Mouse (Mus musculus) layer of hippocampus, adult 18-20 months (tissue): ENCODE measurements around the gene Poc1b. TPM values are rescaled to one million over a fixed set of nuclear protein-coding genes. Genes with fewer than 3 reads are reported as not detected.

Experiments
- DNase-seq, 2 experiments: peaks; one replicate each; pipeline ENCODE4 v3.0.0; 2022; ENCODE audit warnings: low spot score in 2 of 2
- total RNA-seq, 2 experiments: library from RNA; stranded (reverse); gene quantifications; 2 replicates each; pipeline ENCODE4 v1.2.3; 2021

Poc1b gene
- total RNA-seq, 2 experiments from 2014 or later = 6.7 to 7.3 TPM

DNA sequence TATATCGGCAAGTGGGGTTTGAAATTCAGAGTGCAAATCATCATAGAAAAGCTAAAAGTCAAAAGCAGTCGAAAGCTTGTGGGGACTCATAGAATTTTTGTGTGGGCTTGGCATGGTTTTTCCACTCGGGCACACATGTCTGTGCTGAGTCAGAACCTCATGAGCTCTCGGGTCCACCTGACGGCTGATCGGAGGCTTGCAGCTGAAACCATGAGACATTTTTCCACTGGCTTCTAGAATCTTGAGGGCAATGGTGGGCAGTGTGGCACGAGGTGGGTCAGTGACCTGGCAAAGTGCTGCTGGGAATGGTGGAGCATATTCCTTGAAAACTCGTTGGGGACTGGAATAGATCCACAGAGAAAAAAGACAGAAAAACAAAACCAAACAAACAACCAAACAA is 114.7 kb downstream of the Poc1b start:
- DNase-seq = no peak

DNA sequence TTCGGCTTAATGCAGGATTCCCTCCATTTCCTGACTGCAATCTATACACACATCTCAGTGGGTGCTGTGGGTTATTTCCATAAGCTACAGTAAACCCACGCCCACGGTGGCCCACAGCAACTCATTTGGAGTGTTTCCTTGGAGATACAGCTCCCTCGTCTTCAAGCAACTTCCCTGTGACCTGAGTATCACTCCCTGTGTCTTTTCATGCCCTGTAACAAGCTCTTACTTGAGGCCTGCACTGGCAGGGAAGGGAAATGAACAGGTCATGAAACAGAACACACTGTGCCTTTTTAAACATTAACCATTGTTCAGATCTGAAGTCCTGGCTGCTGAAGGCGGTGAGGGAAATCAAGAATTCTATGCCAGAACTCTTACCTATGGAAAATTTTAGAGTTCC is 115.9 kb downstream of the Poc1b start:
- no peak for DNase-seq

DNA sequence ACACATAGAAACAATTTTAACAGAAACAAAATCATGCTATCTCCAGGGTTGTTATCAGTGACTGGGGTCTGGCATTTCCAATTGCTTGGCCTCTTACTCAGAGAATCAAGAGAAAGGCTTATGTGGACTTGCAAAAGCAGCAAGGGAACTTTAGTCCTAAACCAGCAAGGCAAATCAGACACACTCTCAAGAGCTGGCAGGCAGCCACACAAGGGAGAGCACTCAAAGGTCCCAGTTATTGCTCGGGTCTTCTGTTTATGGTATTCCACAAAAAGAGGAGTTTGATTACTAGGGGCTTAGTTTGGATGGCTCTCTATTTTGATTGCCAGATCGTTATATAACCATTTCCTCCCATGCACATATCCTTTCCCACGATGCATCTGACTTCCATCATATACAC is 117.4 kb downstream of the Poc1b start:
- DNase-seq = no peak

DNA sequence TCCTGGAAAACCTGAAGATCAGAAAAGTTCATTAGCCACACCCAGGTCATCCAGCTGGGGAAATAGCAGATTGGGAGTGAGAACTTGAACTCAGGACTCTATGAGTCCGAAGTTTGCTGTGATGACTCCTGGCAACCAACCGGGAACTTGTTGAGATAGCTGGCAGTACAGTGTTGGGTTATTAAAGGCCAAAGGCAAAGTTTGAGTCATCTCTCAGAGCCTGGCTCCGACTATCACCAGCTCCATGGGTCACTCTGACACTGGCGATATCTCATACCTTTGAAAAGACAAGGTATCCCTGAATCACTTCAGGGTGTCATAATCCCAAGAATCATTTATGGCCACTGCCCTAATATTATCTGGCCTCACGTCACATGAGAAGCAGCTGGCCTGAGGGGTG is 119.9 kb downstream of the Poc1b start:
- no peak for DNase-seq

DNA sequence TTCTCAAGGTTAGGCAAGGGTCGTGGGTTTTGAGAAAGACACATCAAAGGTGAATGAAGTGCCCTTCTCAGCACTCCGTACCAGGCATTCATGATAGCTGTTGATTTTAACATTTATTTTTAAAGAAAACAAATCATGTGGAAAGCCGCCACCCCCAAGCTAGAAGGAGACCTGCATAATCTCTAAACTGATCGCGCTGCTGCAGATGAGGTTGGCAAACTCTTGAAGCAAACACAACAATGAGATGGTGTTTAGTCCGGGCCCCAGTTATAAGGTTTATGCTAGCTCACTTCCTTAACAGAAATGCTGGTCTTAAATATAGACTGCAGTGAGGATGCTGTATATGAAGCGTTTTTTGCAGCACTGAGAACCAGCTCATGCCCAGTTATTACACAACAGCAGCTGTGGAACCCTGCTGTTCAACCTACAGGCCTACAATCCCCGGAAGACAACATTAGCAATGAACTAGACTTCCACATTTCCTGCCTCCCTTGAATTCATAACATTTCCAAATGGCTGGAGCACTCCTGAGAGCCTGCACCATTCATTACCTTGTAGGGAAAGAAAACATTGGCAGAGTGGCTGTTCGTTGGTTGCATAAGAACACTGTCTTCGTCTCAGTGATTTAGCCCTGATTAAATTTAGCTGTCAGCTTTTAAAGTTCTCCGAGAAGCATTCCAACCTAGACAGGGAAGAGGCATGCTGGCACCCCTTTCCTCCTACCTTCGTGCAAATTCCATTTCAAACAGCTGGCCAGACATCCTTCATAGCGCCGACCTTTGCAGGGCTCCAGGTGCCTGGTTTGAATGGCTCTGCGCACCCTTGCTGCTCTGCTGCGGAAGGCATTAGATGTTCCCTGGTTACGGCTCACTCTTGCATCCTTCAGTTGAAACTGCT is 121.4 kb downstream of the Poc1b start:
- peak in 1 of 2 experiments; percentile 51 for DNase-seq

DNA sequence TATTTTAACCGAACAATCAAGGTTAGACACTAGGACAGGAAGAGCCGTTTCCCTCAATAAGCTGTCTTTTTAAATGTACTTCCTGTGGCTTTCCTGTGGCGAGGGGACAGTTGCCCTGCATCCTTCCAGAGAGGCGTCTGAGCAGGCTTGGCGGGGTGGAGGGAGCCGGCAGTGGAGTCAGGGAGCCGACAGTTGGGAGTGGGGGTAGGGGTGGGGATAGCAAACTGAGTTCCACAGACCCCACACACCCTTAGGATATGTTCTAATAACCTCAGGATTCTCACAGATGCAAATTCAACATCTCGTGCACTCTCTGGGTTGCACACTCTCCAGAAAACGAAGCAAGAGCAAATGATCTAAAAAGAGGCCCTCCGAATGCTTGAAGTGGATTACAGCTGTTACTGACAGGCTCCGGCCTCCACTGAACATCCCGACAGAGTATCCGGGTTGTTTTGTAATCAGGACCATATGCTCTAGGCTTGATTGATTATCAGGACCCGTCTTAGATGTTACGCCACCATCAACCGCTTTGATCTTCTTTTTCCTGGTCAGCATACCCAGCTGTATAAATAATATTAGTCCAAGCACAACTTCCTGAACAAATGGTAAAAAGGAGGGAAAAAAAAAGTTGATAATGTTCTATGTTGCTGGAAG is 122.3 kb downstream of the Poc1b start:
- DNase-seq = no peak

GRCm38 (mm10) chr10:99232518-99233227 is 125.8 kb downstream of the Poc1b start:
- DNase-seq = no peak

DNA sequence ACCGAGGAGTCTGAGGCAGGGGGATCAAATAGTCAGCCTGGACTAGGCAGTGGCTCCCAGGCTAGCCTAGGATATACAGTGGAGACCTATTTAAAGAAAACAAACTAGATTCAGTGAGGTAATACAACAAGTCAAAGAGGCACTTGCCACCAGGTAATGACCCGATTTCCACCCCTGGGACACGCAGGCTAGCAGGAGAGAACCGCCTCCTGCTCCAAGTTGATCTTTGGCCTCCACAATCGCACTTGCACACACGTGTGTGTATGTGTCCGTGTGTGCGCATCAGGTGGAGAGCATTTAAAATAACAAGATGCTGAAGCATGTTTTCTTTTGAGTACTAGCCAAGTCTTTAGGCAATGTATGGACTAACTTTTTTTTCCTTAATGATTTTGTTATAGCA is 127.5 kb downstream of the Poc1b start:
- DNase-seq = no peak

DNA sequence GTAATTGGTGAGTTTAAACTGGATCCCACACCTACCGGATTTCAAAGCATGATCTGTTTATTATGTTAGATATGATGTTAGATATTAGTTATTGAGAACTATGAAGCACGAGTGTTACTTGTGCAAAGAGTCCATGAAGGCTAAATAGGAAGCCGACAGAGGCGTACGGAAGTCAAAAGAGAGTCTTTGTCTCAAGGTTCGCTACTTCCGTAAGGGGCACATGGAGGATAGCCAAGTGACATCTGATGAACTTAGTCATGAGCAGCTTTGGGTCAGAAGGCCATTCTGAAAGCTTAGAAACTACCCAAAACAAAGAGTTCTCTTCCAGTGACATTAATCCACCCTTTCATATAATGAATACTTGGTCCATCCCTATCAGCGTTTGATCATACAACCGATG is 128.2 kb downstream of the Poc1b start:
- no peak for DNase-seq

DNA sequence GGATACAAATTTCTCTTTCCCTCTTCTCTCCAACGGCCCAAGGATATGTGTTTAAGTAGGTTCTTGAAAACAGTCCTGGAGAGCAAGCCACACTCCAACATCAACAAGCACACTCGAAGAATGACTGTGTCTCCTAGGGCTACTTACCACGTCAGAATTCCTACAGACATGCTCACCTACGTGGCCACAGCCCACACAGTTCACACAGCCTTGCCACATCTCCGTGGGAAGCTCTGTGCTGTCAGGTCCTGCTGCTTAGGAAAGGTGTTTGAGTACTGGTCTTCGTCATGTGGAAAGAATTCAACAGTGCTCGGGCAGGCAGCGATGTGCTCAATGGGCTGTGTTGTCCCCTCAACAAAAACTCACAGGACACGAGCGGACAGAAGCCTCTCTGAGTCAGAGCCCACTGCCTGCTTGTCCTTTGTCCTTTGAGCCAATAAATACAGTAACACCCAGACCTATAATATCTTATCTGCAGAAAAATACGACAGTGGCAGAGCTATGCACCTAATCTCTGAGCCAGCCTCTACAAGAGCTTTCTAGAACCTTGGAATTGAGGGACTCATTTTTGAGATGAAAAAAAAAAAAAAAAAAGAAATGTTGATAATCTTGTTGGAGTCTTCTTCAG is 130.5 kb downstream of the Poc1b start:
- DNase-seq = no peak

GRCm38 (mm10) chr10:99238537-99238936 is 131.7 kb downstream of the Poc1b start:
- DNase-seq = no peak

DNA sequence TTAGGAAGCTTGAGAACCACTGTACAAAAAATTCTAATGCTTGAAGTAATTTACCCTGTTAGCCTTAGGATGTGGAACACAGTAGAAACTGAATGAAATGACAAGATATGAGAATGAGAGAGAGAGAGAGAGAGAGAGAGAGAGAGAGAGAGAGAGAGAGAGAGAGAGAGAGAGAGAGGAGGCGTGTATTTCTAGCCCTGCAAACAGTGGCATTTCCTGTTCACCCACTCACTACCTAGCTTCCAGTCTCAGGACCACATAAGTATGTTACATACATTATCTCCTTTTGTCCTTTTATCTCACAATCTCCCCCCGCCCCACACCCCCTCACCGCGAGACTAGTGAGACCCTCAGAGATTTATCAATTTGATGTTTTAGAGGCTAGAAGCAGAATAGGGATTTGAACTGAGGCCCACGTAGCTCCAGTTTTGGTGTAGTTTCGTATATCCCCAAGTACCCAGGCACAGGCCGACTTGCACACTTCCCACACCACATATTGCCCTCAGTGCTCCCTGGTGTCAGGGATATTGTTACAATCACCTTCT is 134.5 kb downstream of the Poc1b start:
- DNase-seq = no peak

- DNase-seq = peak in 1 of 2 experiments; percentile 71
Measured at GRCm38 (mm10) chr10:99241829-99242711, 135.2 kb downstream of the Poc1b start.

- no peak for DNase-seq
Measured at GRCm38 (mm10) chr10:99242721-99243120, 135.9 kb downstream of the Poc1b start.

DNA sequence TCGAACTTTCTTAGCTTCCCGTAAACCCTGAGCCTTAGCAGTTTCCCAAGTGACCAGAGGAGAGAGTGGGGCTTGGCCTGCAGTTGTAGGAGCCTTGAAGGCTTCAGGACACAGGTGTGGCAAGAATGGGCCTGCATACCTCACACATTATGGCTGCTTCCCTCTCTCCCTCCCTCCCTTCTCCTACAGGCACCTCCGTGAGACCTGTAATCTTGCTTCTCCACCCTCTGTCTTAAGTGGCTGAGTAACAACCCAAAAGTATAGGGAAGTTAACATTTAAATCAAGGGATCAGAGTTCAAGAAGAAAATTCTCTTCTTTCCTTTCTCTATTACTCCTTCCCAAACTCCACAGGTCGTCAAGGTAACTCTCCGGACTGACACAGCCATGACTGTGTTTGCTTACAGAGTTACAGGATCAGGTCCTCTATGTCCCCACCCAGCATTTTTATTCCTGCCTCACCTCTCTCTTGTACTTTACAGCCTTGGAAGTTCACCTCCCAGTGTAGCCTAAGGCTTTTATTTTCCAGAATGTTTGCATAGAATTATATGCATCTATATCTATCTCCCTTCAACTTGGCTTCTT is 137.2 kb downstream of the Poc1b start:
- no peak for DNase-seq

GRCm38 (mm10) chr10:99244655-99245260 is 137.9 kb downstream of the Poc1b start:
- no peak for DNase-seq

- no peak for DNase-seq
Measured at GRCm38 (mm10) chr10:99246797-99247508, 140.1 kb downstream of the Poc1b start.
